Comparison of ENCODE assay signal across 8 mouse cellular contexts in genomic region chr11:4283627-4284026, GRCm38 (mm10). TPM values are rescaled to one million over a fixed set of nuclear protein-coding genes. Genes with fewer than 3 reads are reported as not detected.
DNase-seq lines count a peak whose midpoint lies in the region; ATAC-seq lines count a peak whose summit lies in the region.
"Had no signal": no experiment of that assay in that cellular context is flagged by ENCODE, and none has a peak within 500 bp of the region (broad histone marks: within the 10 kb centered on the region; RNA-seq: fewer than 3 reads in every experiment).

No protein-coding gene starts in this region.

- peak; percentile 30; the same call in 1 of the 2 replicates for ATAC-seq in heart, embryonic 16.5 days (replicated peaks; ENCODE audit: extremely low read depth, insufficient read depth, low FRiP score)
- ATAC-seq: activated CD4-positive, CD25-positive, alpha-beta regulatory T cell, adult 4 months had no signal

- DNase-seq in kidney, postnatal 4 days: peak; percentile 65 to 79
- no peak for DNase-seq in kidney, postnatal 36 days
- DNase-seq in R1 (ENCODE audit: low read depth, low spot score): peak; percentile 96
- peak; percentile 80 for DNase-seq in mesoderm, embryonic 11.5 days (ENCODE audit: low read depth, low spot score)
- DNase-seq in thymus, postnatal 14 days: no peak
- DNase-seq in cerebellum, postnatal 4 days (ENCODE audit: low spot score in 2 of 2): no peak

- H3K4me3 ChIP-seq in heart, embryonic 16.5 days (ENCODE audit: low read length): no peak overlapping the region

- no peaks in the 10 kb centered on the region for H3K36me3 ChIP-seq in heart, embryonic 16.5 days (ENCODE audit: control insufficient read depth, insufficient read depth)

- H3K4me2 ChIP-seq in heart, embryonic 16.5 days (ENCODE audit: low read depth, low read length): no peak overlapping the region

- no peaks in the 10 kb centered on the region for H3K9me3 ChIP-seq in heart, embryonic 16.5 days (replicated peaks; ENCODE audit: control insufficient read depth, low read length)

- WGBS in heart, embryonic 16.5 days: 26% methylated on average over 4 of the region's 4 CpGs

- peaks cover 18% of the 10 kb centered on the region for H3K4me1 ChIP-seq in heart, embryonic 16.5 days (ENCODE audit: control insufficient read depth, insufficient read depth, low read length)

- H3K9ac ChIP-seq in heart, embryonic 16.5 days (ENCODE audit: low read length): no peak overlapping the region

- H3K27ac ChIP-seq in heart, embryonic 16.5 days (ENCODE audit: low read length): no peak overlapping the region

- H3K27me3 ChIP-seq in heart, embryonic 16.5 days (ENCODE audit: control insufficient read depth, insufficient read depth, low read length): no peaks in the 10 kb centered on the region

RNA-seq across cellular contexts. Expression of gene Lif, which starts 26.3 kb away (rescaled TPM):
- 0.15 and 0.20 TPM in 2 replicates for polyA plus RNA-seq in heart, embryonic 16.5 days (2015; fragmentation: Nextera tagmentation; extraction: Ambion mirVana)

RNA-seq across cellular contexts. Expression of gene Osm, which starts 47.4 kb away (rescaled TPM):
- 0.21 and 0.33 TPM in 2 replicates for polyA plus RNA-seq in heart, embryonic 16.5 days (2015; fragmentation: Nextera tagmentation; extraction: Ambion mirVana)

Comparison
In these comparisons a context has a peak if more than half of its experiments do, and no peak if none do; other contexts are left out.
1. DNase-seq: peak in kidney, postnatal 4 days (2 of 2), R1 (single experiment) and mesoderm, embryonic 11.5 days (single experiment); none in kidney, postnatal 36 days (0 of 2), thymus, postnatal 14 days (single experiment) and cerebellum, postnatal 4 days (0 of 2).